Mouse (Mus musculus) heart, postnatal 0 days (tissue): ENCODE data around the gene Olfr692.

Source experiments
- CTCF ChIP-seq: IDR thresholded peaks from 2 replicates; pipeline ENCODE4 v1.5.1; 2016; ENCODE audit warnings: antibody characterized with exemption, control low read depth, low read depth
- EP300 ChIP-seq: IDR thresholded peaks from 2 replicates; pipeline ENCODE4 v1.6.1; 2016; ENCODE audit warnings: antibody characterized with exemption, low read depth

DNA sequence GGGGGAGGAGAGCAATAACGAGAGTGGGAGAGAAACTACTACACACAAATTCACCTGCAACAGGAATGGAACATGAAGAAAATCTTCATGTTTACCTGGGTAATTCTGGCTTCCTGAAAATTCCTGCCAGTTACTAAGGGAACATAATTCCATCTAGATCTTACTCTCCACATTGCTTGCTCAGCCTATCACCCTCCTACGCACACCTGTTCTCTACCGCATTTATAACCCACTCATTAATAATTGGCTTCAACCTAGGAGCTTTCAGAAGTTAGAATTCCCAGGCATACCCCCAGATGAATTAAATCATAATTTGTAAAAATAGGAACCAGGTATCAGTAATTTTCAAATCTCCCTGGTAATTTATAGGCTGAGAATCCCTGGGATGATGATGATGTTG lies 5.9 kb downstream of the Olfr692 start:
- TF ChIP-seq CTCF (no peak), EP300 (no peak)
